Mouse (Mus musculus) ovary, postnatal 10 days (tissue): ENCODE data around the gene Gpsm3.
"Not testable (repeated sequence)": the region's sequence is repeated elsewhere in the genome, so short reads cannot be mapped to it uniquely, and the experiment has no call there.

Experiments used
- DNase-seq: peaks from one replicate; pipeline ENCODE4 v3.0.0; 2022; ENCODE audit warnings: low spot score

Gpsm3 gene

GRCm38 (mm10) chr17:34589681-34590101 lies at the start of gene Gpsm3:
TSS of gene Gpsm3 (plus strand) at chr17:34589806.
- no peak for DNase-seq

GRCm38 (mm10) chr17:34543567-34543966 lies 46.0 kb upstream of the Gpsm3 start:
- DNase-seq = not testable (repeated sequence)

GRCm38 (mm10) chr17:34546797-34547196 lies 42.8 kb upstream of the Gpsm3 start:
- DNase-seq = no peak

GRCm38 (mm10) chr17:34547601-34548000 lies 42.0 kb upstream of the Gpsm3 start:
- DNase-seq = no peak

DNA sequence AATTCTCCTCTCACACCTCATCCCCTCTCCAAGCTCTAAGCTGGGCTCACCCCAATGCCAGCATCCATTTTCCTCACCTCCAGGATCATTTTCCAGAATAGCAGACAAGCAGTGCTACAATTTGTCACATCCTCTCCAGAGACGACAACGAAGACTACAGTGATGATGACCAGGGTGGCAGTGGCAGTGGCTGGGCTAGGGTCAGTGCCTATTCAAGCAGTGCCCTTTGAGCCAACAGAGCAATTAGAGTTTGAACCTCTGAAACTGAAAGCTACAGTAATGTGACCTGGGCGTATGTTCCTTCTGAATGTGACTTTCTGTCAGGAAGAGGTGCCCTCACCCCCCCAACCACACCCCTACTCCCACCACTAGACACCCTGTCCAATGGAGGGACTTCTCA lies 40.5 kb upstream of the Gpsm3 start:
- no peak for DNase-seq

DNA sequence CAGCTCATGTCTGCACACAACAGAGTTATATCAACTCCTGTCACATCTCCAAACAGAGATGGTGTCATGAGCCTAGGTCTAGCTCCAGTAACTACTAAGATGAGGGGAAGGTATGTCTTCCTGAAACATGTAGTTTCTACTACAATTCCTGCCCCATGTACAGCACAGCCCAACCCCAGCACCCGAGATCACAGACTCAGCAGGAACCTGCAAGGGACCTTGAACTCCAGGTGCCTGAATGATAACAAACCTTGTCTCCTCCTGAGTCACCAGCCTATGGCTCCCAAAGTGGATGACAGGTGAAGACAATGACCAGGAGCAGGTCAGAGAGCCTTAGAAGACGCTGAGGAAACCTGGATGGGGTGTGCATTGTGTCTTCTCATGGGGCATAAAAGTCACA lies 39.8 kb upstream of the Gpsm3 start:
- no peak for DNase-seq

DNA sequence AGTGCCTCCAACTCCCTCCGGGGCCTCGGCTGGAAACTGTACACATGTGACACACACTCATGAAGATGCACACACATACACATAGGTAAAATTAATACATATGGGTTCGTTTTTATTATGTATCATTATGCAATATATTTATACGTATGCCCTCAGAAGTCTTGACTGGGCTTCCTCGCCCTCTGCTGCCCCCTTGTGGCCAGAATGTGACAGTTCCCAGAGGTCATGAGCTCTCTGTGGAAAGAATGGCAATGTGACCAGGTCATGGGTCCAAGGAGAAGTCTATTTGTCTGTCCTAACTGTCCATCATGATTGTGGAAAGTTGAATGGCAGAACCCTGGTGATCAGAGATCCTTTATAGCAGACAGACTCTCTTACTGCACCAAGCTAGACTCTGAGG lies 34.1 kb upstream of the Gpsm3 start:
- peak; percentile 64 for DNase-seq

GRCm38 (mm10) chr17:34556406-34556805 lies 33.2 kb upstream of the Gpsm3 start:
- no peak for DNase-seq

- no peak for DNase-seq
These were observed 32.2 kb upstream of the Gpsm3 start for GRCm38 (mm10) chr17:34557411-34557810.

DNA sequence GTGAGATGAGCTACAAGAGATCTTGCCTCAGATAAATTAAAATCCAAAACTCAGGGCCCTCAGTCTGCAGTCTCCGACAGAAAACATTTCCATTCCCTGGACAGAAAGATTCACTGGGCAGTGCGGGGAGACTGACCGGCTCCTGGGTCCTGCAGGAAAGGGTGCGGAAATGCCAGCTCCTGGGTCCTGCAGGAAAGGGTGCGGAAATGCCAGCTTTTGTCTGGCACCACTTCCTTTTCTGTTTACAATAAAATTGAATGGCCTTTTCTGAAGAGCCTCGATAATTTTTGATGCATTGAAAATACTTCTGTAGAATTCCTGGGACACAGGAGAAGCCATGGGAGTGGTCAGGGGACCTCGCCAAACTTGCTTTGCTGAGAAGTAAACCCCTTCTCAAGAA lies 30.5 kb upstream of the Gpsm3 start:
- no peak for DNase-seq

- DNase-seq = no peak
These were observed 29.7 kb upstream of the Gpsm3 start for GRCm38 (mm10) chr17:34559895-34560294.

- no peak for DNase-seq
These were observed 29.2 kb upstream of the Gpsm3 start for GRCm38 (mm10) chr17:34560438-34560837.

GRCm38 (mm10) chr17:34561200-34561599 lies 28.4 kb upstream of the Gpsm3 start:
- DNase-seq = no peak

GRCm38 (mm10) chr17:34562595-34562994 lies 27.0 kb upstream of the Gpsm3 start:
- DNase-seq = no peak

- no peak for DNase-seq
These were observed 26.3 kb upstream of the Gpsm3 start for GRCm38 (mm10) chr17:34563354-34563753.

GRCm38 (mm10) chr17:34564003-34564421 lies 25.6 kb upstream of the Gpsm3 start, which contains the start of gene Notch4:
TSS of gene Notch4 (plus strand) at chr17:34564268.
- no peak for DNase-seq

GRCm38 (mm10) chr17:34564796-34565195 lies 24.8 kb upstream of the Gpsm3 start:
- no peak for DNase-seq

DNA sequence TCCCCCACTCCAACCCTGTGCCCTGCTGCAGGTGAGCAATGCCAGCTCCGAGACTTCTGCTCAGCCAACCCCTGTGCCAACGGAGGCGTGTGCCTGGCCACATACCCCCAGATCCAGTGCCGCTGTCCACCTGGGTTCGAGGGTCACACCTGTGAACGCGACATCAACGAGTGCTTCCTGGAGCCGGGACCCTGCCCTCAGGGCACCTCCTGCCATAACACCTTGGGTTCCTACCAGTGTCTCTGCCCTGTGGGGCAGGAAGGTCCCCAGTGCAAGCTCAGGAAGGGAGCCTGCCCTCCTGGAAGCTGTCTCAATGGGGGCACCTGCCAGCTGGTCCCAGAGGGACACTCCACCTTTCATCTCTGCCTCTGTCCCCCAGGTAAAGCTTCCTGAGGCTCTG lies 22.3 kb upstream of the Gpsm3 start:
- DNase-seq = no peak

- DNase-seq = no peak
These were observed 21.2 kb upstream of the Gpsm3 start for GRCm38 (mm10) chr17:34568421-34568820.

GRCm38 (mm10) chr17:34569919-34570318 lies 19.7 kb upstream of the Gpsm3 start:
- DNase-seq = no peak

GRCm38 (mm10) chr17:34571875-34572274 lies 17.7 kb upstream of the Gpsm3 start:
- DNase-seq = no peak

- DNase-seq = no peak
These were observed 17.2 kb upstream of the Gpsm3 start for GRCm38 (mm10) chr17:34572361-34572760.

GRCm38 (mm10) chr17:34576577-34576976 lies 13.0 kb upstream of the Gpsm3 start:
- DNase-seq = no peak

DNA sequence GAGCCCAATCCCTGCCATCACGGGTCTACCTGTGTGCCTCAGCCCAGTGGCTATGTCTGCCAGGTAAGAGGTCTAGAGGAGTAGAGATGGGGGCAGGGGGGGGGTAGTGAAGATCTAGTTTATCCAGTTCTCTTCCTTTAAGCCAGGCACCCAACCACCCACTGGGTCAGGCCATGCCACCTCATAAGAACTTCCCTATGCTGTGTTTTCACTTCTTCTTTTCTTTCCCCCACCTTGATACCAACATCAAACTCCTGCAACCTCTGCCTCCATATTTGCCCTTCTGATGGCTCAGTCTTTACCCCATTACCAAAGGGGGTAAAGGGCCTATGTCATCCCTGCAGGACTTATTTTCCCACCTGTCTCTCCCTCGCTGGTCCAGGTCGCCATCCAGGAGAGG lies 11.5 kb upstream of the Gpsm3 start:
- DNase-seq = no peak

GRCm38 (mm10) chr17:34582528-34582927 lies 7.1 kb upstream of the Gpsm3 start:
- DNase-seq = no peak
